Mouse (Mus musculus): ENCODE data around the gene Herpud1.

GRCm38 (mm10) chr8:94390429-94390828 lies 4.2 kb downstream of the Herpud1 start:
- TF ChIP-seq POLR2A (IDR thresholded peaks at IDR 0.05; ENCODE audit: borderline replicate concordance, low read depth, low read length) (no peak), CTCF (IDR thresholded peaks at IDR 0.05; ENCODE audit: low read depth, low read length) (no peak)

Data from bone marrow macrophage, adult 2 months (primary cell).